Mouse (Mus musculus): ENCODE measurements at regions not wholly inside any gene's neighbourhood (a gene's known extent, or its start where the extent isn't known, plus 50 kb on each side); places are given as distances from the start of the nearest gene placed in this dataset.

GRCm38 (mm10) chr12:39373721-39374120 lies 594.5 kb downstream of the Etv1 start:
- TF ChIP-seq MAX (IDR thresholded peaks at IDR 0.05; ENCODE audit: low read length) (no peak), CTCF (conservative IDR thresholded peaks at IDR 0.05 in 1 of 2, IDR thresholded peaks at IDR 0.05 in 1 of 2; ENCODE audit: low read depth in 2 of 2, low read length in 2 of 2) (no peak), POLR2A (IDR thresholded peaks at IDR 0.05; ENCODE audit: low read depth, low read length) (no peak), CHD1 (IDR thresholded peaks at IDR 0.05; ENCODE audit: low read depth, low read length) (no peak), NELFE (IDR thresholded peaks at IDR 0.05; ENCODE audit: low read depth, low read length) (no peak), RCOR1 (conservative IDR thresholded peaks at IDR 0.05; ENCODE audit: low read depth, low read length) (no peak)
